Mouse (Mus musculus) spleen, adult 2 months (tissue): ENCODE measurements at regions not wholly inside any gene's neighbourhood (a gene's known extent, or its start where the extent isn't known, plus 50 kb on each side); places are given as distances from the start of the nearest gene placed in this dataset.

ENCODE experiments used
- CTCF ChIP-seq: fragments of 200-500 bp; IDR thresholded peaks from 2 replicates; pipeline ENCODE4 v1.5.1; 2011; ENCODE audit warnings: mild to moderate bottlenecking, inconsistent platforms; ENCODE audit not compliant: insufficient read depth, insufficient read length, insufficient replicate concordance; ENCODE audit errors: extremely low read depth
- POLR2A ChIP-seq: fragments of 200-500 bp; IDR thresholded peaks from 2 replicates; pipeline ENCODE4 v1.6.1; 2011; ENCODE audit warnings: low read depth, low read length, inconsistent platforms

DNA sequence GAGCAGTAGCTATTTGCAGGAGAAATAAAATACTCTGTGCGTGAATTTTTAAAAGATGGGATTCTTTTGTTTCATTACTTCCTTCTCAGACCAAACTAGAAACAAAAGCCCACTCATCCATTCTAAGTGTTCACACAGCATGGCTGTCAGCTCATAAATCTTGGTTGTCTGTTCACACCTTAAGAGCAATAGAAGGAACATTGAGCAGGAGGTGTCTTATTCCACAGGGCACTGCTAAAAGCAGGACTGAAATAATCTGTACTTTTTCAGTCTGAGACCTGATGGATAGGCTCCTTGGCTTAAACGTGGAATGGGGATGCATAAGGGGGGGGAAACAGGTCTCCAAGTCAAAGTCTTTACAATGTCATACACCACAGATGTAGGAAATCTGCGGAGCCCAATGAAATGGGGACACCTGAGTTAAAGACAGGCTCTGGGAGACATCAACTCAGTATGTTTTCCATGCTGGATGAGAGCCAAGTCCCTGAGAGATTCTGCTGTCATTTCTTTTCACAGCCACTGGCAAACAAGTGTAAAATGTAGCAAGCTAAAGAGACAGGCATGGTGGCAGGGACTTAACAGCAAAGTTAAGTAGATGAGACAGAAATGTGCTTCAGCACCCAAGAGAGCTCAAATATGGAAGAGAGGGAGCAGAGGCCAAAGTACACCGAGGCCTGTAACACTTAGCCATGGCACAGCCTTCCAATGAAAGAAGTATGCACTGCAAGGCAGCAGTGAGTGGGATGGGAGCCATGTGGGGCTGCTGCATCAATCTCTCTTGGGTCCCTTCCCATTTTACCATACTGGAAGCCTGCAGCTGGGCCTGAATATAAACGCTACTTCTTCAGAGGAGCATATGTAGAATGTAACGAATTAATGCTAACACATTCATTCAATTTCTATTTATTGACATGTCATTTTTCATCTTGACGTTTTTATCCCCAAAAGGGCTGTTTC lies 2492.0 kb upstream of the Gm7489 start:
- no peak for TF ChIP-seq CTCF
- no peak for TF ChIP-seq POLR2A
